Mouse (Mus musculus): ENCODE data around the gene Il12rb1. TPM values are rescaled to one million over a fixed set of nuclear protein-coding genes. Genes with fewer than 3 reads are reported as not detected.

The Il12rb1 gene
- total RNA-seq, 1 experiment from 2014 or later: 6.1 TPM

- no peak for ATAC-seq (replicated peaks in 1 of 2; ENCODE audit: insufficient read depth in 1 of 2, low FRiP score in 2 of 2, low TSS enrichment in 1 of 2, low read depth in 1 of 2, poor library complexity in 2 of 2, severe bottlenecking in 2 of 2)
Measured at GRCm38 (mm10) chr8:70771217-70771616, 37.0 kb upstream of the Il12rb1 start.

GRCm38 (mm10) chr8:70772075-70772474 is 36.2 kb upstream of the Il12rb1 start:
- ATAC-seq (replicated peaks in 1 of 2; ENCODE audit: insufficient read depth in 1 of 2, low FRiP score in 2 of 2, low TSS enrichment in 1 of 2, low read depth in 1 of 2, poor library complexity in 2 of 2, severe bottlenecking in 2 of 2): no peak

GRCm38 (mm10) chr8:70772890-70773289 is 35.4 kb upstream of the Il12rb1 start:
- ATAC-seq (replicated peaks in 1 of 2; ENCODE audit: insufficient read depth in 1 of 2, low FRiP score in 2 of 2, low TSS enrichment in 1 of 2, low read depth in 1 of 2, poor library complexity in 2 of 2, severe bottlenecking in 2 of 2): no peak

- ATAC-seq (replicated peaks in 1 of 2; ENCODE audit: insufficient read depth in 1 of 2, low FRiP score in 2 of 2, low TSS enrichment in 1 of 2, low read depth in 1 of 2, poor library complexity in 2 of 2, severe bottlenecking in 2 of 2): no peak
Measured at GRCm38 (mm10) chr8:70773410-70773809, 34.8 kb upstream of the Il12rb1 start.

- ATAC-seq (replicated peaks in 1 of 2; ENCODE audit: insufficient read depth in 1 of 2, low FRiP score in 2 of 2, low TSS enrichment in 1 of 2, low read depth in 1 of 2, poor library complexity in 2 of 2, severe bottlenecking in 2 of 2): no peak
Measured at GRCm38 (mm10) chr8:70773833-70774232, 34.4 kb upstream of the Il12rb1 start.

- ATAC-seq (replicated peaks in 1 of 2; ENCODE audit: insufficient read depth in 1 of 2, low FRiP score in 2 of 2, low TSS enrichment in 1 of 2, low read depth in 1 of 2, poor library complexity in 2 of 2, severe bottlenecking in 2 of 2): no peak
Measured at GRCm38 (mm10) chr8:70774740-70775139, 33.5 kb upstream of the Il12rb1 start.

GRCm38 (mm10) chr8:70775227-70775626 is 33.0 kb upstream of the Il12rb1 start:
- ATAC-seq (replicated peaks in 1 of 2; ENCODE audit: insufficient read depth in 1 of 2, low FRiP score in 2 of 2, low TSS enrichment in 1 of 2, low read depth in 1 of 2, poor library complexity in 2 of 2, severe bottlenecking in 2 of 2): no peak

- no peak for ATAC-seq (replicated peaks in 1 of 2; ENCODE audit: insufficient read depth in 1 of 2, low FRiP score in 2 of 2, low TSS enrichment in 1 of 2, low read depth in 1 of 2, poor library complexity in 2 of 2, severe bottlenecking in 2 of 2)
Measured at GRCm38 (mm10) chr8:70775851-70776495, 32.3 kb upstream of the Il12rb1 start.

- peak; percentile 86 for ATAC-seq (replicated peaks in 1 of 2; ENCODE audit: insufficient read depth in 1 of 2, low FRiP score in 2 of 2, low TSS enrichment in 1 of 2, low read depth in 1 of 2, poor library complexity in 2 of 2, severe bottlenecking in 2 of 2)
Measured at GRCm38 (mm10) chr8:70776496-70777444, 31.5 kb upstream of the Il12rb1 start, which contains the start of gene Pik3r2. TSS of gene Pik3r2 (minus strand) at chr8:70776713.

GRCm38 (mm10) chr8:70780093-70780492 is 28.2 kb upstream of the Il12rb1 start:
- no peak for ATAC-seq (replicated peaks in 1 of 2; ENCODE audit: insufficient read depth in 1 of 2, low FRiP score in 2 of 2, low TSS enrichment in 1 of 2, low read depth in 1 of 2, poor library complexity in 2 of 2, severe bottlenecking in 2 of 2)

GRCm38 (mm10) chr8:70786291-70787050 is 21.8 kb upstream of the Il12rb1 start:
- no peak for ATAC-seq (replicated peaks in 1 of 2; ENCODE audit: insufficient read depth in 1 of 2, low FRiP score in 2 of 2, low TSS enrichment in 1 of 2, low read depth in 1 of 2, poor library complexity in 2 of 2, severe bottlenecking in 2 of 2)

GRCm38 (mm10) chr8:70787051-70787445 is 21.2 kb upstream of the Il12rb1 start:
- ATAC-seq (replicated peaks in 1 of 2; ENCODE audit: insufficient read depth in 1 of 2, low FRiP score in 2 of 2, low TSS enrichment in 1 of 2, low read depth in 1 of 2, poor library complexity in 2 of 2, severe bottlenecking in 2 of 2): no peak

GRCm38 (mm10) chr8:70787941-70788667 is 20.1 kb upstream of the Il12rb1 start:
- ATAC-seq (replicated peaks in 1 of 2; ENCODE audit: insufficient read depth in 1 of 2, low FRiP score in 2 of 2, low TSS enrichment in 1 of 2, low read depth in 1 of 2, poor library complexity in 2 of 2, severe bottlenecking in 2 of 2): no peak

GRCm38 (mm10) chr8:70789046-70789445 is 19.2 kb upstream of the Il12rb1 start:
- no peak for ATAC-seq (replicated peaks in 1 of 2; ENCODE audit: insufficient read depth in 1 of 2, low FRiP score in 2 of 2, low TSS enrichment in 1 of 2, low read depth in 1 of 2, poor library complexity in 2 of 2, severe bottlenecking in 2 of 2)

- ATAC-seq (replicated peaks in 1 of 2; ENCODE audit: insufficient read depth in 1 of 2, low FRiP score in 2 of 2, low TSS enrichment in 1 of 2, low read depth in 1 of 2, poor library complexity in 2 of 2, severe bottlenecking in 2 of 2): no peak
Measured at GRCm38 (mm10) chr8:70790846-70791245, 17.4 kb upstream of the Il12rb1 start.

- peak; percentile 77 to 79 for ATAC-seq (replicated peaks in 1 of 2; ENCODE audit: insufficient read depth in 1 of 2, low FRiP score in 2 of 2, low TSS enrichment in 1 of 2, low read depth in 1 of 2, poor library complexity in 2 of 2, severe bottlenecking in 2 of 2)
Measured at GRCm38 (mm10) chr8:70791294-70791701, 17.0 kb upstream of the Il12rb1 start.
